Mouse (Mus musculus): ENCODE results near the gene 4933430I17Rik. TPM values are rescaled to one million over a fixed set of nuclear protein-coding genes. Genes with fewer than 3 reads are reported as not detected.

The 4933430I17Rik gene
- total RNA-seq, 2 experiments from 2014 or later = 0.30 to 0.57 TPM

- peak in 1 of 2 experiments; percentile 59 for DNase-seq (ENCODE audit: low spot score in 2 of 2)
Measured at GRCm38 (mm10) chr4:62596051-62596450, 70.9 kb downstream of the 4933430I17Rik start.

Other genes starting within 250 kb of the 4933430I17Rik start
- gene Fkbp15, start 164.8 kb upstream of the 4933430I17Rik start, total RNA-seq (2021) = 10 to 100 TPM; 42.3 to 44.8 TPM
- 10 to 100 TPM; 27.5 to 36.7 TPM for gene Slc31a1, start 164.6 kb upstream of the 4933430I17Rik start, total RNA-seq (2021)
- 10 to 100 TPM; 48.4 to 49.3 TPM for gene Cdc26, start 116.7 kb upstream of the 4933430I17Rik start, total RNA-seq (2021)
- gene Prpf4, start 116.6 kb upstream of the 4933430I17Rik start, total RNA-seq (2021) = 10 to 100 TPM; 11.8 to 12.8 TPM
- not detected for gene Rnf183, start 90.1 kb upstream of the 4933430I17Rik start, total RNA-seq (2021)
- gene Wdr31, start 54.5 kb upstream of the 4933430I17Rik start, total RNA-seq (2021) = 1 to 10 TPM; 5.4 to 5.8 TPM
- under 1 TPM; 0.30 to 0.67 TPM for gene Bspry, start 45.3 kb upstream of the 4933430I17Rik start, total RNA-seq (2021)
- gene Hdhd3, start 21.9 kb upstream of the 4933430I17Rik start, total RNA-seq (2021) = 10 to 100 TPM; 10.0 to 10.9 TPM
- 10 to 100 TPM; 21.7 to 27.6 TPM for gene Alad, start 5.5 kb upstream of the 4933430I17Rik start, total RNA-seq (2021)
- gene Pole3, start 301 bp upstream of the 4933430I17Rik start, total RNA-seq (2021) = 10 to 100 TPM; 23.8 to 26.3 TPM
- gene Rgs3, start 34.5 kb downstream of the 4933430I17Rik start, total RNA-seq (2021) = 10 to 100 TPM; 24.4 to 26.5 TPM